Comparison of ENCODE assay signal across 15 mouse cellular contexts in the genomic region with DNA sequence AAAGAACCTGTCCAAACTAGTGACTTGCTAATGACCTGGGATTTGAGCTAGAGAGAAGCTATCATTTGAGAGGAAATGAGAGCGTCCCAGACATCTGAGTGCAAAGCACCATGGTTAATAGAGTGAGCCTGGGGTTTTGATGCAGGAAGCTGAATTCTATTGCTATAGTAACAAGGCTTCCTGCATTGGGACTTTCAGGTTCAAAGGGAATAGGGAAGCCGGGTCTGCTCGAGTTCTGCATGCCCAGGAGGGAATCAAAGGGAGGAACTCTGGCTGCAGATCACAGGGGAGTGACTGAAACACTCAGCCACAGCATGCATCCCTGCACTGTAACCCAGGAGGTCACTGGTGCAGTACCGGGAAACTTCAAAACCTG. TPM values are rescaled to one million over a fixed set of nuclear protein-coding genes. Genes with fewer than 3 reads are reported as not detected.
A peak's percentile ranks its signal among the peaks of the same experiment; 100 is the strongest.
DNase-seq lines count a peak whose midpoint lies in the region; ATAC-seq and TF ChIP-seq lines count a peak whose summit lies in the region.
"Had no signal": no experiment of that assay in that cellular context is flagged by ENCODE, and none has a peak within 500 bp of the region (broad histone marks: within the 10 kb centered on the region; RNA-seq: fewer than 3 reads in every experiment).

No protein-coding gene starts in this region.

- H3K4me1 ChIP-seq in kidney, embryonic 15.5 days: peaks cover 59% of the 10 kb centered on the region
- H3K4me1 ChIP-seq in midbrain, embryonic 14.5 days (ENCODE audit: control insufficient read depth, insufficient read depth, low read length): peaks cover 30% of the 10 kb centered on the region
- H3K4me1 ChIP-seq in liver, postnatal 0 days (ENCODE audit: insufficient read depth): no peaks in the 10 kb centered on the region

- H3K27ac ChIP-seq in kidney, embryonic 15.5 days: peak overlapping the region; percentile 67
- H3K27ac ChIP-seq in midbrain, embryonic 14.5 days (replicated peaks; ENCODE audit: low read depth, low read length): no peak overlapping the region
- H3K27ac ChIP-seq in liver, postnatal 0 days (ENCODE audit: low read depth): no peak overlapping the region
- H3K27ac ChIP-seq in left cerebral cortex, adult 2 months: no peak overlapping the region
- H3K27ac ChIP-seq: embryonic facial prominence, embryonic 12.5 days; limb, embryonic 12.5 days had no signal

- H3K27me3 ChIP-seq in kidney, embryonic 15.5 days: no peaks in the 10 kb centered on the region
- no peaks in the 10 kb centered on the region for H3K27me3 ChIP-seq in midbrain, embryonic 14.5 days (ENCODE audit: control insufficient read depth, insufficient read depth, low read length)
- H3K27me3 ChIP-seq in liver, postnatal 0 days (ENCODE audit: insufficient read depth, low read length): no peaks in the 10 kb centered on the region
- H3K27me3 ChIP-seq: embryonic facial prominence, embryonic 12.5 days; hindbrain, embryonic 15.5 days; limb, embryonic 12.5 days had no signal

- 5% methylated on average over 4 of the region's 4 CpGs for WGBS in kidney, embryonic 15.5 days
- 14% methylated on average over 4 of the region's 4 CpGs for WGBS in midbrain, embryonic 14.5 days
- 15% methylated on average over 4 of the region's 4 CpGs for WGBS in liver, postnatal 0 days (ENCODE audit: insufficient replicate concordance)

- H3K4me2 ChIP-seq in kidney, embryonic 15.5 days: 0 out of 2 replicates have a peak overlapping the region, but pooled peaks have one; percentile 7
- H3K4me2 ChIP-seq in midbrain, embryonic 14.5 days (ENCODE audit: low read length): 0 out of 2 replicates have a peak overlapping the region, but pooled peaks have one; percentile 0
- H3K4me2 ChIP-seq in liver, postnatal 0 days (ENCODE audit: low read depth, low read length): no peak overlapping the region
- H3K4me2 ChIP-seq: embryonic facial prominence, embryonic 12.5 days; hindbrain, embryonic 15.5 days; limb, embryonic 12.5 days had no signal

- no peak for TF ChIP-seq EP300 in liver, postnatal 0 days (IDR thresholded peaks at IDR 0.05; ENCODE audit: low read depth)

- intact Hi-C loops in left cerebral cortex, adult 2 months (cut with DNase I): no loop called here

- peak; percentile 18 for DNase-seq in embryo, embryonic 10 days (ENCODE audit: low spot score)
- no peak for DNase-seq in embryo, embryonic 11 days
- no peak for DNase-seq in kidney, postnatal 25 days
- peak; percentile 82 for DNase-seq in brain, embryonic 14.5 days (ENCODE audit: low read depth)
- peak; percentile 68 for DNase-seq in midbrain, embryonic 14.5 days
- no peak for DNase-seq in liver, postnatal 0 days
- DNase-seq in left cerebral cortex, adult 2 months (ENCODE audit: extremely low spot score in 1 of 2, low spot score in 2 of 2): no peak
- DNase-seq: adrenal gland, adult 8-10 months; cerebellum, adult 11-12 months; lung, postnatal 4 days; right cerebral cortex, postnatal 4 days had no signal

- TF ChIP-seq POLR2A in brain, embryonic 14.5 days (IDR thresholded peaks at IDR 0.05; ENCODE audit: borderline replicate concordance, extremely low read depth, insufficient read depth, insufficient read length, poor library complexity, severe bottlenecking): no peak

- peak; percentile 17; the same call in 1 of the 2 replicates for ATAC-seq in kidney, embryonic 15.5 days (replicated peaks; ENCODE audit: low FRiP score)
- ATAC-seq in midbrain, embryonic 14.5 days (ENCODE audit: low FRiP score, low TSS enrichment): peak; percentile 31; the same call in 1 of the 2 replicates
- ATAC-seq in liver, postnatal 0 days: no peak

- no peaks in the 10 kb centered on the region for H3K36me3 ChIP-seq in kidney, embryonic 15.5 days
- no peaks in the 10 kb centered on the region for H3K36me3 ChIP-seq in midbrain, embryonic 14.5 days (ENCODE audit: control insufficient read depth, insufficient read depth, low read length)
- H3K36me3 ChIP-seq in liver, postnatal 0 days (replicated peaks; ENCODE audit: insufficient read depth, low read length): no peaks in the 10 kb centered on the region
- H3K36me3 ChIP-seq: embryonic facial prominence, embryonic 12.5 days; hindbrain, embryonic 15.5 days; limb, embryonic 12.5 days had no signal

- TF ChIP-seq CTCF in brain, embryonic 14.5 days (IDR thresholded peaks at IDR 0.05; ENCODE audit: borderline replicate concordance, extremely low read depth, insufficient read depth, insufficient read length): no peak
- TF ChIP-seq CTCF in liver, postnatal 0 days (IDR thresholded peaks at IDR 0.05; ENCODE audit: low read depth): no peak
- no peak for TF ChIP-seq CTCF in left cerebral cortex, adult 2 months (IDR thresholded peaks at IDR 0.05)

- H3K4me3 ChIP-seq in kidney, embryonic 15.5 days (replicated peaks): no peak overlapping the region
- H3K4me3 ChIP-seq in midbrain, embryonic 14.5 days (replicated peaks; ENCODE audit: low read depth, low read length): no peak overlapping the region
- H3K4me3 ChIP-seq in liver, postnatal 0 days (ENCODE audit: low read depth, low read length): no peak overlapping the region
- H3K4me3 ChIP-seq in left cerebral cortex, adult 2 months: no peak overlapping the region
- H3K4me3 ChIP-seq: embryonic facial prominence, embryonic 12.5 days; hindbrain, embryonic 15.5 days; limb, embryonic 12.5 days had no signal

- no peaks in the 10 kb centered on the region for H3K9me3 ChIP-seq in kidney, embryonic 15.5 days (replicated peaks)
- H3K9me3 ChIP-seq in midbrain, embryonic 14.5 days (ENCODE audit: control insufficient read depth, low read length): no peaks in the 10 kb centered on the region
- no peaks in the 10 kb centered on the region for H3K9me3 ChIP-seq in liver, postnatal 0 days (ENCODE audit: low read length)
- H3K9me3 ChIP-seq: embryonic facial prominence, embryonic 12.5 days; hindbrain, embryonic 15.5 days; limb, embryonic 12.5 days had no signal

- H3K9ac ChIP-seq in kidney, embryonic 15.5 days: no peak overlapping the region
- no peak overlapping the region for H3K9ac ChIP-seq in midbrain, embryonic 14.5 days (replicated peaks; ENCODE audit: low read length)
- H3K9ac ChIP-seq in liver, postnatal 0 days (replicated peaks): no peak overlapping the region
- H3K9ac ChIP-seq: embryonic facial prominence, embryonic 12.5 days; hindbrain, embryonic 15.5 days; limb, embryonic 12.5 days had no signal

RNA-seq across cellular contexts. Expression of a gene that starts 17.8 kb away (rescaled TPM):
- 14.9 and 15.3 TPM in 2 replicates for polyA plus RNA-seq in kidney, embryonic 15.5 days (2015; fragmentation: Nextera tagmentation; extraction: Ambion mirVana)
- 3.2 and 6.4 TPM in 2 replicates for polyA plus RNA-seq in brain, embryonic 14.5 days (2012; rRNA removed)
- polyA plus RNA-seq in midbrain, embryonic 14.5 days (2014; fragmentation: Nextera tagmentation; extraction: Ambion mirVana): 16.1 and 21.0 TPM in 2 replicates
- 2.5 and 2.9 TPM in 2 replicates for polyA plus RNA-seq in liver, postnatal 0 days (2015; fragmentation: Nextera tagmentation; extraction: Ambion mirVana)
- total RNA-seq in left cerebral cortex, adult 2 months (2021): 100 to 1,000 TPM; 135 to 138 TPM

RNA-seq across cellular contexts. Expression of a gene that starts 58.3 kb away (rescaled TPM):
- polyA plus RNA-seq in kidney, embryonic 15.5 days (2015; fragmentation: Nextera tagmentation; extraction: Ambion mirVana): 10.9 and 12.3 TPM in 2 replicates
- 11.9 and 14.0 TPM in 2 replicates for polyA plus RNA-seq in brain, embryonic 14.5 days (2012; rRNA removed)
- 13.9 and 14.8 TPM in 2 replicates for polyA plus RNA-seq in midbrain, embryonic 14.5 days (2014; fragmentation: Nextera tagmentation; extraction: Ambion mirVana)
- polyA plus RNA-seq in liver, postnatal 0 days (2015; fragmentation: Nextera tagmentation; extraction: Ambion mirVana): 2.8 and 3.1 TPM in 2 replicates
- total RNA-seq in left cerebral cortex, adult 2 months (2021): 10 to 100 TPM; 11.0 to 12.4 TPM

Comparison
In these comparisons a context has a peak if more than half of its experiments do, and no peak if none do; other contexts are left out.
1. DNase-seq: peak in embryo, embryonic 10 days (single experiment), brain, embryonic 14.5 days (single experiment) and midbrain, embryonic 14.5 days (single experiment); none in embryo, embryonic 11 days (single experiment), kidney, postnatal 25 days (0 of 2), liver, postnatal 0 days (single experiment) and left cerebral cortex, adult 2 months (0 of 2).